Comparison of ENCODE assay signal across 16 mouse cellular contexts in the genomic region with DNA sequence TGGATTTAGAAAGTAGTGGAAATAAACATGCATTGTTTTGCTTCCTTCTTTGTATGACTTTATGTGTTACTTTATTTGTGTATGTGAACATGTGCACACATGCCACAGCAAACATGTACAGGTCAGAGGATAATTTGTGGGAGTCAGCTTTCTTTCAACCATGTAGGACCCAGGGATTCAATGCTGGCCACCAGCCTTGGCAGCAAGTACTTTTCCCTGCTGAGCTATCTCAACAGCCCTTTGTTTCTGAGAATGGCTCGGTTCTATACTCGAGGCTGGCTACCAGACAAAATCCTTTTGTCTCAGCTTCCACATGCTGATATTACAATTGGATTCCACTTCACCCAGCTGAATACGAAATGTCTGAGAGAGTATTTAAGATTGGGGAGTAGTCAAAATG.
DNase-seq lines count a peak whose midpoint lies in the region; ATAC-seq and TF ChIP-seq lines count a peak whose summit lies in the region.
"Had no signal": no experiment of that assay in that cellular context is flagged by ENCODE, and none has a peak within 500 bp of the region (broad histone marks: within the 10 kb centered on the region; RNA-seq: fewer than 3 reads in every experiment).

No protein-coding gene starts in this region.

- H3K27me3 ChIP-seq in neural tube, embryonic 15.5 days (replicated peaks) = no peaks in the 10 kb centered on the region
- H3K27me3 ChIP-seq: heart, embryonic 15.5 days; limb, embryonic 13.5 days; neural tube, embryonic 13.5 days had no signal

- H3K27ac ChIP-seq in neural tube, embryonic 15.5 days (replicated peaks) = 0 out of 2 replicates have a peak overlapping the region, but pooled peaks have one; percentile 1
- H3K27ac ChIP-seq in embryonic fibroblast, embryonic 13.5 days (ENCODE audit: insufficient read depth, low read length) = peak overlapping the region; percentile 69
- H3K27ac ChIP-seq: heart, embryonic 15.5 days; limb, embryonic 13.5 days had no signal

- H3K9ac ChIP-seq in neural tube, embryonic 15.5 days (replicated peaks) = no peak overlapping the region
- H3K9ac ChIP-seq: heart, embryonic 15.5 days; limb, embryonic 13.5 days; neural tube, embryonic 13.5 days had no signal

- H3K4me2 ChIP-seq in neural tube, embryonic 15.5 days = no peak overlapping the region
- H3K4me2 ChIP-seq: heart, embryonic 15.5 days; limb, embryonic 13.5 days; neural tube, embryonic 13.5 days had no signal

- no peak for TF ChIP-seq CTCF in embryonic fibroblast, embryonic 13.5 days (IDR thresholded peaks at IDR 0.05; ENCODE audit: borderline replicate concordance, insufficient read depth, low read length)

- H3K4me3 ChIP-seq in neural tube, embryonic 15.5 days (replicated peaks) = no peak overlapping the region
- no peak overlapping the region for H3K4me3 ChIP-seq in embryonic fibroblast, embryonic 13.5 days (ENCODE audit: insufficient read depth, low read length)
- H3K4me3 ChIP-seq: erythroblast, embryonic 14.5 days; heart, embryonic 15.5 days; limb, embryonic 13.5 days; neural tube, embryonic 13.5 days had no signal

- no peaks in the 10 kb centered on the region for H3K4me1 ChIP-seq in neural tube, embryonic 15.5 days
- H3K4me1 ChIP-seq in embryonic fibroblast, embryonic 13.5 days (ENCODE audit: control insufficient read depth, insufficient read depth, low read length) = peaks cover 3% of the 10 kb centered on the region; the same call in 1 of the 2 replicates
- H3K4me1 ChIP-seq: heart, embryonic 15.5 days; limb, embryonic 13.5 days had no signal

- no peak for TF ChIP-seq POLR2A in embryonic fibroblast, embryonic 13.5 days (IDR thresholded peaks at IDR 0.05; ENCODE audit: low read depth, low read length)

- H3K9me3 ChIP-seq in neural tube, embryonic 15.5 days (replicated peaks) = no peaks in the 10 kb centered on the region
- H3K9me3 ChIP-seq: heart, embryonic 15.5 days; limb, embryonic 13.5 days; neural tube, embryonic 13.5 days had no signal

- 6% methylated on average over 3 of the region's 3 CpGs for WGBS in neural tube, embryonic 15.5 days

- DNase-seq in frontal cortex, postnatal 10 days (ENCODE audit: low spot score in 2 of 2) = no peak
- DNase-seq in neural tube, embryonic 10.5 days (ENCODE audit: extremely low spot score, low spot score) = no peak
- DNase-seq in spleen, adult 18-20 months = no peak
- no peak for DNase-seq in gastrocnemius, adult 18-20 months (ENCODE audit: low spot score)
- DNase-seq: gastrocnemius, postnatal 14 days; kidney, adult 18-20 months; lung, adult 2 months; thymus, postnatal 36 days had no signal

- ATAC-seq in frontal cortex, adult (ENCODE audit: low TSS enrichment) = peak; percentile 79
- peak; percentile 22; the same call in 1 of the 2 replicates for ATAC-seq in neural tube, embryonic 15.5 days (ENCODE audit: low FRiP score)
- ATAC-seq: CD4-positive, CD25-positive, alpha-beta regulatory T cell, adult 4 months had no signal

- H3K36me3 ChIP-seq in neural tube, embryonic 15.5 days = no peaks in the 10 kb centered on the region
- H3K36me3 ChIP-seq: heart, embryonic 15.5 days; limb, embryonic 13.5 days; neural tube, embryonic 13.5 days had no signal
